ENCODE assay signal across 25 mouse cellular contexts in the genomic region with DNA sequence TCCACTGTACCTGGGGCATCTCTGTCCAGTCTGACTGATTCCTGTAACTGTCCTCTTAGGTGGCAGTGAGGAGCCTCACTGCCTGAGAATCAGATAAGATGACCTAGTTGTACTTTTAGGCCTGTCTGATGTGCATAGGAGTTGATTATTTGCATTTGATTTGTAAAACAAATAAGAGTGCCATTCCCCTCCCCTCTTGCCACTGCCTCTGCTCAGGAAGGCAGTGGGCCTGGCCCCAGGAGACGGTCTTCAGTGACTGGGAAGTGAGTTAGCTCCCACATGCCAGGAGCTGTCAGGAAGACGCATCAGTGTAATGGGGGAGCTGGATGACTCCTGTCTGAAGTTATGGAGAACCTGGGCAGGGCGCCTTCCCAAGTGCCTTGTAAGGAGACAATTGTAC.
"Had no signal": no experiment of that assay in that cellular context is flagged by ENCODE, and none has a peak within 500 bp of the region (broad histone marks: within the 10 kb centered on the region; RNA-seq: fewer than 3 reads in every experiment).

No protein-coding gene starts in this region.

- H3K9ac ChIP-seq: heart, embryonic 13.5 days; heart, embryonic 15.5 days; hindbrain, embryonic 15.5 days; kidney, embryonic 15.5 days; limb, embryonic 13.5 days; limb, embryonic 15.5 days; liver, embryonic 12.5 days had no signal

- H3K4me1 ChIP-seq: heart, embryonic 13.5 days; heart, embryonic 15.5 days; hindbrain, embryonic 15.5 days; kidney, embryonic 15.5 days; limb, embryonic 13.5 days; limb, embryonic 15.5 days had no signal

- ATAC-seq: hindbrain, postnatal 0 days; intestine, embryonic 16.5 days had no signal

- DNase-seq: gastrocnemius, postnatal 14 days; gastrocnemius, postnatal 36 days; heart, adult 11 months; heart, adult 2 months; heart, postnatal 14 days; heart, postnatal 36 days; kidney, adult 11 months; kidney, adult 2 months; kidney, adult 9 months; kidney, postnatal 14 days; kidney, postnatal 36 days; layer of hippocampus, adult 9-11 months; layer of hippocampus, postnatal 36 days; left cerebral cortex, postnatal 4 days had no signal

- H3K27ac ChIP-seq: heart, adult 2 months; heart, embryonic 13.5 days; heart, embryonic 15.5 days; hindbrain, embryonic 15.5 days; hindbrain, postnatal 0 days; kidney, embryonic 15.5 days; kidney, postnatal 0 days; limb, embryonic 13.5 days; limb, embryonic 15.5 days; liver, embryonic 12.5 days had no signal

- H3K27me3 ChIP-seq: heart, embryonic 13.5 days; heart, embryonic 15.5 days; hindbrain, embryonic 15.5 days; kidney, embryonic 15.5 days; limb, embryonic 13.5 days; limb, embryonic 15.5 days; liver, embryonic 12.5 days had no signal

- H3K4me3 ChIP-seq: heart, adult 2 months; heart, embryonic 13.5 days; heart, embryonic 15.5 days; hindbrain, embryonic 15.5 days; kidney, embryonic 15.5 days; limb, embryonic 13.5 days; limb, embryonic 15.5 days; liver, embryonic 12.5 days had no signal

- H3K36me3 ChIP-seq: hindbrain, embryonic 15.5 days; kidney, embryonic 15.5 days; limb, embryonic 13.5 days; limb, embryonic 15.5 days had no signal

- H3K9me3 ChIP-seq: heart, embryonic 13.5 days; heart, embryonic 15.5 days; hindbrain, embryonic 15.5 days; kidney, embryonic 15.5 days; limb, embryonic 13.5 days; limb, embryonic 15.5 days; liver, embryonic 12.5 days had no signal

- H3K4me2 ChIP-seq: heart, embryonic 11.5 days; heart, embryonic 13.5 days; heart, embryonic 15.5 days; hindbrain, embryonic 15.5 days; kidney, embryonic 15.5 days; limb, embryonic 13.5 days; limb, embryonic 15.5 days; liver, embryonic 12.5 days had no signal
